8 mouse cellular contexts compared by ENCODE assay signal in the genomic region with DNA sequence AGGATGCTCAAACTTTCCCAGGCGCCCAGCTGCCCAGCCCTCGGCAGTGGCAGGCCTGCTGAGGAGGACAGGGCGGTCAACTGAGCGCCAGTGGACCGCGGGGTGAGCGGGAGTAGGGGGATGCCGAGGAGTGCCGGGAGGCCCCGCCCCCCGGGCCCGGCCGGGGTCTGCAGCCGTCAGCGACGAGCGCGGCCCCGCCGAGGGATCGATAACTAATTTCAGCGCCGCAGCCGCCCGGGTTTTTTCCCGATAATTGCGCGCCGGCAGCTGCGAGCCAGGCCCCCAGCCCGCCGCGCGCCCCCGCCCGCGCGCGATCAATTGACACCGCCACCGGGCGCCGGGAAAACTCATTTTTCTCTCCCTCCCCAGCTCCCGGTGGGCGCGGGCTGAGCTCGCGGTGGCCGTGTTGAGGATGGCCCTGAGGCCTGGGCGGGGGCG. TPM values are rescaled to one million over a fixed set of nuclear protein-coding genes. Genes with fewer than 3 reads are reported as not detected.
DNase-seq lines count a peak whose midpoint lies in the region; ATAC-seq lines count a peak whose summit lies in the region.

No protein-coding gene starts in this region.

- peak overlapping the region; percentile 59 for H3K4me3 ChIP-seq in heart, embryonic 15.5 days
- peak overlapping the region; percentile 48 for H3K4me3 ChIP-seq in forebrain, embryonic 13.5 days
- H3K4me3 ChIP-seq in limb, embryonic 15.5 days, result peak overlapping the region; percentile 50

- peak overlapping the region; percentile 73 for H3K9ac ChIP-seq in heart, embryonic 15.5 days
- peak overlapping the region; percentile 77 for H3K9ac ChIP-seq in forebrain, embryonic 13.5 days
- peak overlapping the region; percentile 51 for H3K9ac ChIP-seq in limb, embryonic 15.5 days

- no peaks in the 10 kb centered on the region for H3K36me3 ChIP-seq in heart, embryonic 15.5 days
- no peaks in the 10 kb centered on the region for H3K36me3 ChIP-seq in forebrain, embryonic 13.5 days (ENCODE audit: poor library complexity, severe bottlenecking)
- H3K36me3 ChIP-seq in limb, embryonic 15.5 days, result no peaks in the 10 kb centered on the region

- H3K4me1 ChIP-seq in heart, embryonic 15.5 days (replicated peaks), result peaks cover 42% of the 10 kb centered on the region
- peaks cover 41% of the 10 kb centered on the region for H3K4me1 ChIP-seq in forebrain, embryonic 13.5 days
- peaks cover 25% of the 10 kb centered on the region for H3K4me1 ChIP-seq in limb, embryonic 15.5 days

- H3K27ac ChIP-seq in heart, embryonic 15.5 days, result peak overlapping the region; percentile 95
- H3K27ac ChIP-seq in forebrain, embryonic 13.5 days, result peak overlapping the region; percentile 88
- H3K27ac ChIP-seq in limb, embryonic 15.5 days, result peak overlapping the region; percentile 70

- H3K9me3 ChIP-seq in heart, embryonic 15.5 days (replicated peaks), result no peaks in the 10 kb centered on the region
- H3K9me3 ChIP-seq in forebrain, embryonic 13.5 days (replicated peaks), result no peaks in the 10 kb centered on the region
- no peaks in the 10 kb centered on the region for H3K9me3 ChIP-seq in limb, embryonic 15.5 days

- no peak for ATAC-seq in heart, embryonic 15.5 days (replicated peaks; ENCODE audit: insufficient number of reproducible peaks, insufficient read depth, low FRiP score, low read depth)
- peak; percentile 39; the same call in 1 of the 2 replicates for ATAC-seq in forebrain, embryonic 13.5 days
- ATAC-seq in limb, embryonic 15.5 days (ENCODE audit: insufficient number of reproducible peaks, low FRiP score, low TSS enrichment, low read depth), result no peak

- DNase-seq in heart, adult 8-10 months (ENCODE audit: low spot score), result no peak
- DNase-seq in Muller cell, postnatal 12 days (ENCODE audit: inconsistent ontology term), result peak; percentile 47
- DNase-seq in retina, postnatal 1 day, result peak; percentile 62
- DNase-seq in layer of hippocampus, adult 9-10 months (ENCODE audit: low spot score), result no peak
- no peak for DNase-seq in thymus, postnatal 10 days (ENCODE audit: low spot score in 2 of 2)

- WGBS in heart, embryonic 15.5 days, result under 1% methylated on average over 49 of the region's 51 CpGs
- WGBS in forebrain, embryonic 13.5 days, result 0% methylated on average over 49 of the region's 51 CpGs
- 1% methylated on average over 42 of the region's 51 CpGs for WGBS in limb, embryonic 15.5 days

- H3K4me2 ChIP-seq in heart, embryonic 15.5 days, result peak overlapping the region; percentile 96
- peak overlapping the region; percentile 89 for H3K4me2 ChIP-seq in forebrain, embryonic 13.5 days
- peak overlapping the region; percentile 98 for H3K4me2 ChIP-seq in limb, embryonic 15.5 days

- H3K27me3 ChIP-seq in heart, embryonic 15.5 days, result no peaks in the 10 kb centered on the region
- H3K27me3 ChIP-seq in forebrain, embryonic 13.5 days, result no peaks in the 10 kb centered on the region
- H3K27me3 ChIP-seq in limb, embryonic 15.5 days, result no peaks in the 10 kb centered on the region

RNA-seq across cellular contexts. Expression of a gene that starts 32.1 kb away (rescaled TPM):
- polyA plus RNA-seq in heart, embryonic 15.5 days (2015; fragmentation: Nextera tagmentation; extraction: Ambion mirVana), result 2.1 and 2.6 TPM in 2 replicates
- total RNA-seq in heart, adult 8-10 months (2022), result 1 to 10 TPM in 1 of 4 experiments, under 1 TPM in 3; 0.24 to 1.2 (median 0.55) TPM
- 3.8 and 4.5 TPM in 2 replicates for polyA plus RNA-seq in forebrain, embryonic 13.5 days (2015; fragmentation: Nextera tagmentation; extraction: Ambion mirVana)
- 2.4 and 3.1 TPM in 2 replicates for polyA plus RNA-seq in limb, embryonic 15.5 days (2015; fragmentation: Nextera tagmentation; extraction: Ambion mirVana)

RNA-seq across cellular contexts. Expression of a gene that starts 36.2 kb away (rescaled TPM):
- 75.8 and 77.2 TPM in 2 replicates for polyA plus RNA-seq in heart, embryonic 15.5 days (2015; fragmentation: Nextera tagmentation; extraction: Ambion mirVana)
- 10 to 100 TPM; 23.8 to 27.7 (median 25.3) TPM for total RNA-seq in heart, adult 8-10 months (2022)
- polyA plus RNA-seq in forebrain, embryonic 13.5 days (2015; fragmentation: Nextera tagmentation; extraction: Ambion mirVana), result 120 and 127 TPM in 2 replicates
- polyA plus RNA-seq in limb, embryonic 15.5 days (2015; fragmentation: Nextera tagmentation; extraction: Ambion mirVana), result 86.3 and 89.5 TPM in 2 replicates

RNA-seq across cellular contexts. Expression of a gene that starts 58.7 kb away (rescaled TPM):
- 17.2 and 22.4 TPM in 2 replicates for polyA plus RNA-seq in heart, embryonic 15.5 days (2015; fragmentation: Nextera tagmentation; extraction: Ambion mirVana)
- 10 to 100 TPM in 1 of 4 experiments, 1 to 10 TPM in 3; 8.4 to 11.3 (median 8.7) TPM for total RNA-seq in heart, adult 8-10 months (2022)
- polyA plus RNA-seq in forebrain, embryonic 13.5 days (2015; fragmentation: Nextera tagmentation; extraction: Ambion mirVana), result 39.4 and 43.4 TPM in 2 replicates
- polyA plus RNA-seq in limb, embryonic 15.5 days (2015; fragmentation: Nextera tagmentation; extraction: Ambion mirVana), result 32.8 and 34.4 TPM in 2 replicates

Comparison
In these comparisons a context has a peak if more than half of its experiments do, and no peak if none do; other contexts are left out.
1. DNase-seq: peak in Muller cell, postnatal 12 days (single experiment) and retina, postnatal 1 day (single experiment); none in heart, adult 8-10 months (single experiment), layer of hippocampus, adult 9-10 months (single experiment) and thymus, postnatal 10 days (0 of 2).
2. Peak in every context shown above with its lines, with median percentiles within 50 percentile points of each other: H3K27ac ChIP-seq, H3K4me2 ChIP-seq, H3K4me3 ChIP-seq and H3K9ac ChIP-seq.